Mouse (Mus musculus): ENCODE data around the gene Bckdhb. TPM values are rescaled to one million over a fixed set of nuclear protein-coding genes. Genes with fewer than 3 reads are reported as not detected.
"Not testable (repeated sequence)": the region's sequence is repeated elsewhere in the genome, so short reads cannot be mapped to it uniquely, and the experiment has no call there.

Gene Bckdhb
- total RNA-seq, 2 experiments from 2014 or later = 29.8 to 34.7 TPM

DNA sequence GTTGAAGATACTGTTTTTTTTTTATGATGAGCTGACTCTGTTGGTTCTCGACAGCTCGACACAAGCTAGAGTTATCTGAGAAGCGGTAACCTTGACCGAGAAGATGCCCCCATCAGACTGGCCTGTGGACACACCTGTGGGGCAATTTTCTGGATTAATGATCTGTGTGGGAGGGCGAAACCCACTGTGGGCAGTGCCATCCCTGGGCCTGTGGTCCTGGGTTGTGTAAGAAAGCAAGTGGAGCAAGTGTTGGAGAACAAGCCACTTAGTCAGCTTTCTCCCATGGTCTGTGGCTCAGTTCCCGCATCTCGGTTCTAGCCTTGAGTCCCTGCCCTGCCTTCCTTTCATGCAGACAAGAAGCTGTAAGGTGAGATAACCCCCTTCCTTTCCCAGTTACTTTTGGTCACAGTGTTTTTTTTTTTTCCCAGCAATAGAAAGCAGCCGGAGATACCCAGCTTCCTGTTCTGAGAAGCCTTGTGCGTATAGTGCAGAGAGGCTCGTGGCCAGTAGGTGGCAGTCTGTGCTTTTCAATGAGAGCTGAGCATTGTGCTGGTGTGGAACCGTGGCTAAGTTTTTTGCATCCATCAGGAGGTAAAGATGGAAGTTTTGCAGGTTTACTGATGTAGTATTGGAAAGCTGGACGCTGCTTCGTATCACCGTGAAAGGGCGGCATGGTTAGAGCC lies 31.8 kb downstream of the Bckdhb start:
- intact Hi-C loops (cut with DNase I) = loop anchor here (5.0 kb wide), 2 partner anchors 1371 to 1736 kb away; partner anchors contain the start of gene Tent5a

DNA sequence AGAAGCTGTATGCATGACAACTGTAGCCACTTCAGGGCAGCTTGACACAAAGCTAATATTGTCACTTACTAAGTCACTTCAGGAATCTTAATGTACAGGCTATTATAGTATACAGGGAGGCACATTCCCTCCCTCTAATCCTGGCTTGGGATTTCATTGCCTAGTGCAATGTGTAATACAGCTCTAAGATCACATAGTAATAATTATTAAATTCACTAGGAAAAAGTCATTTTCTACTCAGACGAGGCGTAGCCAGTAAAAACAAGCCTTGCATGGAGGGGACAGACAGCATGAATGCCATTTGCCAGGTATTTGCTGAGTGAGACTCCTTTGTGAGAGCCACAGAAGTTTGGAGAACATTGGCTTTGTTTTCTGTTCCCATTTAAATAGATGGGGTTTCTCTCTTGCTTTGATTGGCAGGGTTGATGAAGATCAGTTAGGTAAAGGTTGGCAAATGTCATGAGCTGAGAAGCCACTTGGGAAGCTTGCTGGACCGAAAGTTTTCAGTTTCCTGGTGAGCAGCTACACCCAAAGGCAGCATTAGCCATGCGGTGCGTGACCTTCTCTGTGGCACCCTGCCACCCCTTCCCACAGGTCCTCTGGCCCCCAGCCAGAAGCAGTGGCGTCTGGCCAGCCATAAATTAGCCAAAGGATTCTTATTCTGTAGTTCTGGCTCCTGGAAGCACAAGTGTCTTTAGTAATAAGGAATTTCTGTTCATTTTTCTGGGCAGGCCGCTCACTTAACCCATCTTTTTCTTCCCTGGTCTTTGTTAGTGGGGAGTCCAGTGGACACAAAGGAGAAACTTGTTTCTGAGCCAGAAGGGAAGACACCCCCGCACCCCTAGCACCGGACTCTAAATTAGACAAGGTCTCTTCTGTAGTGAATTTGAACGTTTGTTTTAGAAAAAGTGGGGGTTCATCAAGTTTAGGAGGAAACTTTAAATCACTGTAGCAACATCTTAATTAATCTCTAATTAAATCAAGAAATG lies 37.4 kb downstream of the Bckdhb start:
- DNase-seq (ENCODE audit: extremely low spot score in 1 of 2, low spot score in 2 of 2) = peak; percentile 67 to 79
- intact Hi-C loops (cut with DNase I) = no loop called here

More for the DNA sequence above, 31.8 kb downstream of the Bckdhb start:
- DNase-seq (ENCODE audit: extremely low spot score in 1 of 2, low spot score in 2 of 2) = peak; percentile 80 to 85

DNA sequence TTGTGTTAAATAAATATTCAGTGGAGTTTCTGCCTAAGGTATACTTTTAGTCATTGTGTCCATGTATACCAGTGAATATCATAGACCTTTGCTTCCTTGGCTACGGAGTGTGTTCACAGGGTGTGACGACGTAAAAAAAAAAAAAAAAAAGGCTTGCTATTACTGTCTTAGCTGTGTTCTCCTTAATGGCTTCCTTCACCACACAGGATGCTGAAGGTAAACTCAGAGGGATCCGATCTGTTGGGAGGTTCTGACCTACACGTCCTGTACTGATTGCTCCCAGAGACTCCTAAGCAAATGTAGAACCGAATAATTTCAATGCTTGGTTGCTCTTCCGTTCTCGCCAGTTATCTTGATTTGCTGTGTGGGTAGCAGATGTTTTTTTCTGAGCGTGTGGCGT lies 38.4 kb downstream of the Bckdhb start:
- DNase-seq (ENCODE audit: extremely low spot score in 1 of 2, low spot score in 2 of 2) = no peak

DNA sequence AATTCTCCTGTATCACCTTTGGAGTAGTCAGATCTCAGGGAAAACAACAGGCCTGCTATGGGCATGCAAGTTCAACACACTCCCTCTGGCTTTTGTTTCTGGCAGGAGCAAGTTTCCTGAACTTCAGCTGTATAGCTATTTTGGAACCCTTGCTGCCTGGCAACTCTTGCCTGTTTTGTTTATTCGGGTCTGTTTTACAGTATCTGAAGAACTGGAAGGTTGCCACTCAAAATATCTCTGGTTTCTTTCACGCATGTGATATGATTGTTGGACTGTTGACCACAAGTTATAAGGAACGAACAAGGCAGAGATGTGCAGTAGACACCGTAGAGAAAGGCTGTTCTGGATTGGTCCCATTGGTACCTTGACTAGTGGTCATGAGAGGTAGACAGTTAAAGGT lies 39.4 kb downstream of the Bckdhb start:
- intact Hi-C loops (cut with DNase I) = no loop called here
- DNase-seq (ENCODE audit: extremely low spot score in 1 of 2, low spot score in 2 of 2) = no peak

More for the DNA sequence above, 38.4 kb downstream of the Bckdhb start:
- intact Hi-C loops (cut with DNase I) = no loop called here

DNA sequence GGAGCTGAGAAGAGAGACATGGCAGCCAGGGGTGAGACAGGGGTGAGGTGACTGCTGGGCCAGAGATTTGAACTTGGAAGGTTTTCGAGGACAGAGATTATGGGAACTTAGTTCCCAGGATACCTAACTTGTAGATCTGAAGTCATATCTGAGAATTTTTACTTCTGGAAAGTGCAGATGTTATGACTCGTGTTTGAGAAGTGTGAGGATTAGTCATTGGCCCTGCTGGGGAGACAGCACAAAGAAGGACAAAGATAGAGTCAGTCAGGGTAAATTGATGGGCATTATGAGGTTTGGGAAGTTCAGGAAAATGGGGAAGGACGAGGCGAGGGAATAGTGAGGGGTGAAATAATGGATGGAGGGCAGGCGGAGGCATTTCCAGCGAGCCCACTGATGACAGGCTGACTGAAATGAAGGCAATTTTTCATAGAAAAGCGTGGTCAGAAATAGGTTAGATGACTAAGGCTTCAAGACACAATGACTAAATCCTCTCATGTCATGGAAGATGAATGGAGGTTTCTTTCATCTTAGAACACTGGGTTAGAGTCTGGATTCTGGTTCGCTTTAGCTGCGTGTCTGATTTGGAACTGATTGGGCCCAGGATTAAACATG lies 42.6 kb downstream of the Bckdhb start:
- intact Hi-C loops (cut with DNase I) = no loop called here
- DNase-seq (ENCODE audit: extremely low spot score in 1 of 2, low spot score in 2 of 2) = no peak

DNA sequence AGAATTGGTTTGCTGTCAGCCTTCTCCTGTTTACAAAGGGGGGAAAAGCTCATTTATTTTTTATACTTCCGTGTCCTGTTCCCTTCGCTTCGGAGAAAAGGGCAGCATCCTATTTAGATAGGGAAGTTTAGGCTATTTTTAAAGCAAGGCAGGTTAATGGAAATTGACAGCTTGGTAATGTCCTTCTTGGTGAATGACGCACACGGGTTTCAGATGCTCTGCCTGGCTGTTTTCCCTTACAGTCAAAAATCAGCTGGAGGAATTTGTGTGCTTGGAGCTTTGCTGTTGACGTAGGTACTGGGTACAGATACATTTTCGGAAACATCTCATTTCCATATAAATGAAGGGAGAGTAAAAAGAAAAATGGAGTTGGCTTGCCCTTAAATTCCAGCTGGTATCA lies 44.4 kb downstream of the Bckdhb start:
- intact Hi-C loops (cut with DNase I) = no loop called here
- no peak for DNase-seq (ENCODE audit: extremely low spot score in 1 of 2, low spot score in 2 of 2)

DNA sequence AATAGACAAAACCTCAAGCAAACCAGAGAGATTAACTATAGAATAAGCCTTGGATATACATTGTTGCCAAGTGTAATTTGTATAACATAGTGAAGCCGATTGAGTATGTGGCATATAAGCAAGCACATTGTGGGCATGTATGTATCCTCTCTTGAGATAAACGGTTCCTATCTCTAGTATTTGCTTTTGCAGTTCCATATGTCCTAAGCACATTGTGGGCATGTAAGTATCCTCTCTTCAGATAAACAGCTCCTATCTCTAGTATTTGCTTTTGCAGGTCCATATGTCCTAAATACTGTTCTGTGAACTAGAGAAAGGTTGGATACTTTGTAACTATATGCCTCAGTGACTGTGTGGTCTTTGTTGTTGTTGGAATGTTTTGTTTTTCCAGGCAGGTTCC lies 48.5 kb downstream of the Bckdhb start:
- intact Hi-C loops (cut with DNase I) = no loop called here
- DNase-seq (ENCODE audit: extremely low spot score in 1 of 2, low spot score in 2 of 2) = no peak

DNA sequence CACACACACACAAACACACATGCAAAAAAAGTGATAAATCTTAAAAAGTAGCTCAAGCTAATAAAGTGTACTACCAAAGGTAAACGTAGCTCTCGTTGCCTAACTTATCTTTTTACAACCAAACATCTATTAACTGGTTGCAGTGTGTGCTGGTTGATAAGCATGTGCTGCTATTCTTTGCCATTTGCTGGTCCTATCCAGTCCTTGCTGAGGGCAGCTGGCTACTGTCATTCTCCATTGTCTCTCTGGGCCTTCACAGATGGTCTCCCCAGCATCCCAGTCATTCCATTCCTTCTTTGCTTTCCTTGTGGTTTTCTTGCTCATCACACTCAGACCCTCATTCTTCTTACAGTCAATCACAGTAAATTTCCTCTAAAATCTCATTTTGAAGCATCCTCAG lies 50.9 kb downstream of the Bckdhb start:
- intact Hi-C loops (cut with DNase I) = no loop called here

DNA sequence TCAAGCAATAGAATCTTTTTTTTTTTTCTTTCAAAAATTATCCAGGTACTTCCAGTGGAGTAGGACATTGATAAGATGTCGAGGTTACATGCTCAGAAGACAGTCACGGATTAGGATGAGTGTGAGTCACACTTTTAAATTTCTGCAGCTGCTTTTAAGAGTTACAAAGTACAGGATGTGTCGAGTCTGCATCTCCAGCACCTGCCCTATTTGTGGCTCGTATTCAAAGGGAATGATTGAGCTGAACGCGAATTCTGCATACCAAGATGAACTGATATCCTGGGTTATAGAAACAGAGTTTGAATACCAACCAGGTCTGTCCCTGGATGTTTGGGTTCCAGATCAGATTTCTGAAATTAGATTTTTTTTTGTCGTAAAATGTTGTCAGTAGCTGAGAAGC lies 56.3 kb downstream of the Bckdhb start:
- intact Hi-C loops (cut with DNase I) = no loop called here
- DNase-seq (ENCODE audit: extremely low spot score in 1 of 2, low spot score in 2 of 2) = no peak

More for the DNA sequence above, 50.9 kb downstream of the Bckdhb start:
- no peak for DNase-seq (ENCODE audit: extremely low spot score in 1 of 2, low spot score in 2 of 2)

DNA sequence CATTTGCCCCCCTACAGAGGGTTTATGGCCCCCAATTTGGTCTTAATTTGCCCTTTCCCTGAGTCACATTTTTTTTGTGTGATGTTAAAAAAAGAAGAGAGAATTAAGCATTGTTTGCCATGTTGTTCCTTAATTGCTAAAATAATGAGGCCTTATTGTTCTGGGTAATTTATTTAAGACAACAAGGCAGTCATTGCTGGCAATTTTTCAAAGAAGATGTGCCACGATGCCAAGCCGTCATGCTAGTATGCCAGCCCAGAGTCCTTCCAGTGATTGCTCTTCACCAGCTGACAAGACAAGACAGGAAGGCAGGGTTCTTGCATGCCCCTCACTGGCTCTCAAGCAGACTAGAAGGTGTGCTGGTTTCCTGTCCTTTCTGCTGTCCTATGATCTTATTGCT lies 84.0 kb downstream of the Bckdhb start:
- intact Hi-C loops (cut with DNase I) = no loop called here
- DNase-seq (ENCODE audit: extremely low spot score in 1 of 2, low spot score in 2 of 2) = no peak

DNA sequence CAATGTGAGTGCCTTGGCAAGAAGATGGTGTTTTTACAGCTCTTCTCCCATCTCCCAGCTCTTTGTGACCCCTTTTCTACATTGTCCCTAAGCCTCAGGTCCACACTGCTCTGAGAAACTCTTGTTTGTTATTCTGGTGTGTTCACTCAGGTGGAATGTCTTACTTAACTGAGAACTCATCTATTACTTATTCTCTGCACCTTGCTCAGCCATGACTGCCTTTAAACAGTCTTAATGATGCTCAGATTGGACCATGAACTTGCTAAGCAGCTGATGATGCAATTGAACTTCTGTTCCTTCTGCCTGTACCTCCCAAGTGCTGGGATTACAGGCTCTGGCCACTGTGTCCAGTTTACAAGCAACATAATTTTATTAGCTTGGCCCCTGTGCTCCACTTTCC lies 86.2 kb downstream of the Bckdhb start:
- intact Hi-C loops (cut with DNase I) = no loop called here
- no peak for DNase-seq (ENCODE audit: extremely low spot score in 1 of 2, low spot score in 2 of 2)

DNA sequence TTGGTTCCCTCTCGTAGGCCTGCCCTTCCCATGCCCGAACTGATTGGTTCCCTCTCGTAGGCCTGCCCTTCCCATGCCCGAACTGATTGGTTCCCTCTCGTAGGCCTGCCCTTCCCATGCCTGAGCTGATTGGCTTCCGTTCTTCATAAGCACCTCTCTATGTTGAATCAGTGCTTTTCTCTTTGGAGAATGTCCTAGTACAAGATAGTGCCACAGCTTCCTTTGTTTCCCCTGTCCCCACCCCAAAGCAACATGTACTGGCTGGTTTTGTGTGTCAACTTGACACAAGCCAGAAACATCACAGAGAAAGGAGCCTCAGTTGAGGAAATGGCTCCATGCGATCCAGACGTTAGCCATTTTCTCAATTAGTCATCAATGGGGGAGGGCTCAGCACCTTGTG lies 93.2 kb downstream of the Bckdhb start:
- DNase-seq (ENCODE audit: extremely low spot score in 1 of 2, low spot score in 2 of 2); intact Hi-C loops (cut with DNase I): not testable (repeated sequence)

DNA sequence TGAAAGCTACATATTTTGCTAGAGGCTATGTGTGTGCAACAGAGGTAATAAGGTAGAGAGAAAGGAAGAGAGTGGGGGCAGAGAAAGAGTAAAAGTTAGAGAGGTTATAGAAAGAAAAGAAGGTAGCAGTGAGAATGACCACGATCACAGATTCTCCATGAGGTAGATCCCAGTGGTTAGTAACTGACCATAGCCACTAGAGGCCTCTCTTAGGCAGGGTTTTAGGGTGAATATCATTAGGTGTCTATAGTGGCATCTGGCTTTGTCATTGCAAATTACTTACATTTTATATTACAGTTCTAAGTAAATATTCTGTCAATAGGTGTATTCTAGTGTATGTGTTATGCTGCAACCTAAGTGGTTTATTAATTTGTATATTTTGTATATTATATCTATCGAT lies 94.7 kb downstream of the Bckdhb start:
- intact Hi-C loops (cut with DNase I) = no loop called here
- DNase-seq (ENCODE audit: extremely low spot score in 1 of 2, low spot score in 2 of 2) = no peak

DNA sequence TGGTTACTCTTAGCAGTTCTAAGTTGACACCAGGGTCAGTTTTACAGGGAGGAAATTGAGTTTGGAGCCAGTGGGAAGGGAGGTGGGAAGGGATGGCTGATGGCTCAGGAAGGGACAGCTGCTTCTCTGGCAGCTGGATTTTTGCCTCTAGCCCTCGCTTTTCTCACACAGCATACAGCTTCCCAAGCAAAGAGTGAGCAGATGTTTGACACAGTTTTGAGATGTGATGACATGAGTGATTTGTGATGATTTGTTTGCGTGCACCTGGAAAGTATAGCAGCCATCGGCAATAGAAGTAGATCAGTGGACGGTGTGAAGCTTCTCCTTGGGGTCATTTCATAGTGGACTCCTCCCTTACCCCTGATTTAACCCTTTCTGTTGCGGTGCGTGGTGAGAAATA lies 96.2 kb downstream of the Bckdhb start:
- intact Hi-C loops (cut with DNase I) = no loop called here
- no peak for DNase-seq (ENCODE audit: extremely low spot score in 1 of 2, low spot score in 2 of 2)

DNA sequence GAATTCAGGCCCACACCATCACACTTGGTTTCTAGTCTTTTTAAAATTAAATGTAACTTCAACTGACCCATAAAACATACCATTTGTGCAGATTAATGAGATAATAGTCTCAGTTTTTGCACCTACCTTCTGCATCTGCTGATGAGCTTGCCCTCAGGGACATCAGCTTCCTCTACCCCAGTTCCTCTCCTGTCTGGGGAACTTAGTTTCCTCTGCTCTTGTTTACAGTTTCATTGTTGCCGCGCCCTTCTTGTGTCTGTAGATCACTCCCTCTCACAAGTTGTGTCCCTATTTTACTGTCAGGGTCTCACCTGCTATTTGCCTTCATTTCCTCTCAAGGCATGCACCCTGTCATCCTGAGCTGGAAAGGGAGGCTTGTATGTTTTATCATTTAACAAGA lies 103.2 kb downstream of the Bckdhb start:
- intact Hi-C loops (cut with DNase I) = no loop called here
- DNase-seq (ENCODE audit: extremely low spot score in 1 of 2, low spot score in 2 of 2) = no peak

DNA sequence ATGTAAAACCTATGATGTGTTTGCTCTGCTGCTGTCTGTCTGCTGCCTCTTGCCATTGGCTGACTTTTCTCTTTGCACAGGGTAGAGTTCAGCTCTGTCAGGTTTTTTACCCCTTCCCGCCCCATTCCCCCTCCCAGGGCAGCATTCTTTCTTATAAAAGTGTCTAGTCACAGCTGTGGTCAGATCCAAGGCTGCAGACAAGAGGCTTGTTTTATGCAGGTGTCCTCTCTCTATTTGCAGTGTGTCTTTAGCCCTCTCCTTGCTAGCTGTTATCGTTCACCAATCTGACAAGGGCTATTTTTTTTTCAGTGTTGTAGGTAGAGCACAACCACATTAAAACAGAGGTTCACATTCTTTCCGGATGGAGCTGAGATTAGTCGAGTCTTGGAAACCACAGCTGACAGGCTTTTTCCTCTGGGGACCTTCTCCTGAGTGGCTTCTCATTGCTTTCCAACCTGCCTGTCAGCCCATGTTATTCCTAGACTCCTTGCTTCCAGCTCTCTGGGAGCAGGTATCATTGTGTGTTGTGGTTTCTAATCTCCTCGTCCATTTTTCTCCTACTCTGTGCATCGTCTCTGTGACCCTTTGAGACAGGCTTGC lies 105.8 kb downstream of the Bckdhb start:
- no peak for DNase-seq (ENCODE audit: extremely low spot score in 1 of 2, low spot score in 2 of 2)
- intact Hi-C loops (cut with DNase I) = no loop called here

DNA sequence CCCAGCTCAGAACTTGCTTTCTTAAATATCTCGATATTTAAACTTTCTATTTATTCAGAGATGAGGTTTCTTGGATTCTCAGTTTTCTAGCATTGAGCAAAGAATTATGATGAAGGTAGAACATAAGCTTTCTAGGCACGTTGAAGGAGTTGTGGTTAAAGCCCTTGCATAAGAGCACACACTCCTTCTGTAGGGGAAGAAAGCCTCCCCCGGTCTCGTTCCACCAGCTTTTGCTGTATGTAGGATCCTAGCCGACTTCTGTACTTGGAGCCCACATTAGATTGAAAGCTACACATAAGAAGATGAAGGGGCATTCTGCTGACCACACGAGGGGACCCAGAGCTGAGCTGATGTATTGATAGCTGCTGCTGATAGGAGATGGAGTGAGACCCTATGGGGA lies 106.5 kb downstream of the Bckdhb start:
- intact Hi-C loops (cut with DNase I) = no loop called here
- no peak for DNase-seq (ENCODE audit: extremely low spot score in 1 of 2, low spot score in 2 of 2)

DNA sequence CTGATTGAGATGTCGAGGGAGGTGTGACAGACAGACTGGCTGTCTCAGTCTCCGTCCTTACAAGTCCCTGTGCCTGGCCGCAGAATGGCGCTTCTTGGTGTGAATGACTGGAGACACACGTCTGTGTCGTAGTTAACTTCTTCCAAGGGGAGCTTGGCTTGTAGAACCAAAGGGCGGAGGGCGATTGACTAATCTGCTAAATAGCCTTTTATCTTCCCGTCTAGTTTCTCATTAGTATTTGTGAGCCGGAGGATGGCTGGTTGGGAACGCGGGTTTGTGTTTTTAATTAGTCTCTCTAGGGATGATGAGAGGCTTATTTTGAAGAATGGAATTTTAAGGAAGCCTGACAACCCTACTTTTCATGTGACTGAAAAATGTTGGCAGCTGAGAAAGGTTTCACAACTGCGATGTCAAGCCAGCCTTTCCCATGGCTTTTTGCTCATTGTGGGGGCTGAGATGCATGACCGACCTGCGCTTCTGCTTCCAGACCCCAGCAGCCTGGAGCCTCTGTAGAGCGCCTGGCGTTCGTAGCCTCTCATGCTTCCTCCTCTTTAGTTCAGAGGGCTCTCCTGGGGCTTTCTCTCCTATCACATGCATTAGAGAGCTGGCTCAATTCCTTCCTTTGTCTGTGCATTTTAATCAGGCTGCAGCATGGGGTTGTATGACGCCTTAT lies 107.9 kb downstream of the Bckdhb start:
- intact Hi-C loops (cut with DNase I) = no loop called here
- DNase-seq (ENCODE audit: extremely low spot score in 1 of 2, low spot score in 2 of 2) = no peak

DNA sequence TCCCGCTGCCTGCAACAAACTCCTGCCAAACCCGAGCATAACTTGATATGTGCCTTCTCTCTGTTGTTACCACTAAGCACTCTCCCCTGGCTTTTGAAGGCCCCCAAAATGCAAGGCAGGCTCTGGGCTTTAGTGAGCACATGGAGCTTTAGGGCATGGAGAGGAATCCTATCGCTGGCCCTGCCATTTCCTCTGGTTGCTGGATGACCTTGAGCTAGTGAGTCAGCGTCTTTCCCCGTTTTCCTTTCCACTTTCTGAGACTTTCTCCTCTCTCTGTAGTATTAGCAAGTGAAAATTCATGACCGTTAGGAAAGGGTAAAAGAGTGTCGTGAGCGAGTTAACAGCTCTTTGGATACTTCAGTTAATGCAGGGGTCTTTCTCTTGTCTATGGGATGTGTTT lies 111.1 kb downstream of the Bckdhb start:
- intact Hi-C loops (cut with DNase I) = no loop called here
- no peak for DNase-seq (ENCODE audit: extremely low spot score in 1 of 2, low spot score in 2 of 2)

Data from left cerebral cortex, postnatal 10 days (tissue).